Mouse (Mus musculus): ENCODE data around the gene Catip. TPM values are rescaled to one million over a fixed set of nuclear protein-coding genes. Genes with fewer than 3 reads are reported as not detected.

Catip gene
- total RNA-seq, 1 experiment from 2014 or later: 0.15 TPM

- no peak for DNase-seq
These were observed 18.7 kb upstream of the Catip start for GRCm38 (mm10) chr1:74343161-74343560.

- DNase-seq: no peak
These were observed 17.6 kb upstream of the Catip start for GRCm38 (mm10) chr1:74344163-74344916.

- no peak for DNase-seq
These were observed 10.6 kb upstream of the Catip start for GRCm38 (mm10) chr1:74351185-74351769.

GRCm38 (mm10) chr1:74352532-74353096, 9.3 kb upstream of the Catip start:
- peak; percentile 60 for DNase-seq

GRCm38 (mm10) chr1:74353453-74354229, 8.3 kb upstream of the Catip start:
- no peak for DNase-seq

DNA sequence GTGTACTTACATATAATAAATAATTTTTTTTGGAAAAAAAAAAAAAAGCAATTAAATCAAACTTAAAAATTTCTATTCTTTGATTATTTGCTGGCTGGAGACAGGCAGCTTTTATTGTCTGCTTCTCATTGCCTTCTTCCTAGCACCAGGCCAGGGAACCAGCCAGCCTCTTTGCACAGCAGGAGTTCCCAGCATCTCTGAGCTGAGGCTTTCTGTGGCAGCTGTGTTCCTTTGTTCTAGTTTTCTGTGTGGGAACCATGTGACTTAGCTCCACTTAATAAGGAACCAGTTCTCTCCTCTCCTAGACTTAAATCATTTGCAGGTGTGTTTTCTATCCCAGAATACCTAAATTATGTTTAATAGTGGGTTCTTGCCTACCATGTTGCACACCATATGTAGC, 4.4 kb upstream of the Catip start:
- no peak for DNase-seq

GRCm38 (mm10) chr1:74359952-74360517, 1.9 kb upstream of the Catip start:
- no peak for DNase-seq

DNA sequence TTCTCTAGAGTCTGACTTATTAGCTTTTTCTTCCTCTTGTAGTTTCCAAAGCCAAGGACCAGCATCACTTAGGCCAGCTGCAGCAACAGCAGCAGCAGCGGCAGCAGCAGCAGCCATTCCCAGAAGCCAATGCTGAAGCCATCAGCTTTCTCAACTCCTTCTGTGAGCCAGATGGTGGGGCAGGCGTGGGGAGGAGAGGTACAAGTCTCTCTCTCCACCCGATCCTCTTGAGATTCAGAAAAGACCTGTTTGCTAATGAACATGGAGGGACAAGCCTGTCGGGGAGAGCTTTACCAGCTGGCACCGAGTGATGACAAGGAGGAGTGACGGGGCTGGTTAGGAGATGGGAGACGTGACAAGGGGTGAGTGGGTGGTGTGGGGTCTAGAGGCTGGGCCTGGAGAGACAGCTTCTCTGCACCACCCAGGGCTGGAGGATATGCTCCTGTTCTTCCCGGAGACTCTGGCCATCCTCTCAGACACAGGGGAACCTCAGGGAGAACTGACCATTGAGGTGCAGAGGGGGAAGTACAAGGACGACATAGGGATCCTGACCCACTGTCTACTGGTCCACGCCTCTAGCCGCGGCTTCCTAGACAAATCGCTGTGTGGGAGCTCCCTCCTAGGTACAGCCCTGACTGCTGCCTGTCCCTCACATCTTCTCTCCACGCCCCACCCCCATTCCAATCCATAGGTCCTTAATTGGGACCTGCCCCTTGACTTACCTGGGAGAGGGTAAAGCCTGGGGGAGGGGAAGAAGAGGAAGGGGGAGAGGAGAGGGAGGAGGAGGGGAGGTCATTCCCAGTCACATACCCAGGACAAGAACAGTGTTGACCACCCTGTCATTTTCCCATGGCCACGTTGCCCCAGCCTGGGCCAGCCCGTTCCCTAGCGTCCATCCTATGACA, 669 bp downstream of the Catip start:
- DNase-seq: no peak

- DNase-seq: no peak
These were observed 1.5 kb downstream of the Catip start for GRCm38 (mm10) chr1:74363437-74363836.

- no peak for DNase-seq
These were observed 2.4 kb downstream of the Catip start for GRCm38 (mm10) chr1:74364270-74364669.

- peak; percentile 73 for DNase-seq
These were observed 6.2 kb downstream of the Catip start for GRCm38 (mm10) chr1:74367886-74368645.

- DNase-seq: no peak
These were observed 8.1 kb downstream of the Catip start for GRCm38 (mm10) chr1:74370040-74370439.

- DNase-seq: no peak
These were observed 11.5 kb downstream of the Catip start for GRCm38 (mm10) chr1:74373372-74373771.

- DNase-seq: no peak
These were observed 13.1 kb downstream of the Catip start, which contains the start of gene Slc11a1 for GRCm38 (mm10) chr1:74374980-74375379. Slc11a1 (plus strand) TSS chr1:74375195.

DNA sequence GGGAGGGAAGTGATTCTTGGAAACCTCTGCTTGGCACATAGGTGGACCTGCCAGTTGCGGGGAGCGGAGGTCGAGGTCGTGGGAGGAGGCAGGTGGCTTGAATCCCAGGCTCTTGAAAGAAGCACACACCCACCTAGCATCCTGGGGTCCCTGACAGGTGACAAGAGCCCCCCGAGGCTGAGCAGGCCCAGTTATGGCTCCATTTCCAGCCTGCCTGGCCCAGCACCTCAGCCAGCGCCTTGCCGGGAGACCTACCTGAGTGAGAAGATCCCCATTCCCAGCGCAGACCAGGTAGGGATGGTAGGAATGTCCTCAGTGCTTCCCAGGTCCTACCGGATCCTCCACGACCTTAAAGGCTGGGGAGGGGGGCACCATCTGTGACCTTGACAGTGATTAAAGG, 13.7 kb downstream of the Catip start:
- no peak for DNase-seq

- DNase-seq: peak; percentile 86
These were observed 14.5 kb downstream of the Catip start for GRCm38 (mm10) chr1:74376396-74376795.

DNA sequence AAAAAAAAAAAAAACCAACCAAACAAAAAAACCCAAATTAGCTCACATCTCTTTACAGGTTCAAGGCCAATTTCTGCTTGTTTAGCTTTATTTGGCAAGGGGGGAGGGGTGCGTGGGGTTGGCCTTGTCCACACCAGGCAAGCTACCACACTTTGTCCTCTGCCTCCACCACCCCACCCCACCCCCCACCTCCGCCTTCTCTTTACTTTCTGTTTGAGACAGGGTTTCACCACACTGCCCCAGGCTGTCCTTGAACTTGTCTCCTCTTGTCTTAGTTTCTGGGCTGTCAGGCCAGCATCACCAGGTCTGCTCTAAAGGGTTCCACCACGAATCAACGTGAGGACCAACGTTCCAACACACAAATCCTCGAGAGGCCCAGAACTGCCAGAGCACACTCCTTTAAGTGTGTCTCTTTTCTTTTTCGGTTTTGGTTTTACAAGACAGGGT, 17.2 kb downstream of the Catip start:
- DNase-seq: no peak

DNA sequence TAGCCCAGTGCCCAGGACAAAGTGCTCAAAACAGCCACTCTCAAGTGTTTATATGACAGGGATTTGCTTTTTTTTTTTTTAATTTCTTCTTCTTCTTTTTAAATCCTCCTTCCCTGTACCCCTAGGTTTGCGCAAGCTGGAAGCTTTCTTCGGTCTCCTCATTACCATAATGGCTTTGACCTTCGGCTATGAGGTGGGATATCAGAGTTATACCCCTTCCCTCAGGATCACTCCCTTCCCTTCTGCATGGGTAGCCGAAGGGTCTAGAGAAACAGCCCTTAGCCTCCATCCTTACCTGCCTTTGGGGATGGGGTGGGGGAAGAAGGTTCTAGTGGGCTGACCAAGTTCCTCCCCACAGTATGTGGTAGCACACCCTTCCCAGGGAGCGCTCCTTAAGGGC, 18.6 kb downstream of the Catip start:
- no peak for DNase-seq

- no peak for DNase-seq
These were observed 19.7 kb downstream of the Catip start for GRCm38 (mm10) chr1:74381588-74382021.

DNA sequence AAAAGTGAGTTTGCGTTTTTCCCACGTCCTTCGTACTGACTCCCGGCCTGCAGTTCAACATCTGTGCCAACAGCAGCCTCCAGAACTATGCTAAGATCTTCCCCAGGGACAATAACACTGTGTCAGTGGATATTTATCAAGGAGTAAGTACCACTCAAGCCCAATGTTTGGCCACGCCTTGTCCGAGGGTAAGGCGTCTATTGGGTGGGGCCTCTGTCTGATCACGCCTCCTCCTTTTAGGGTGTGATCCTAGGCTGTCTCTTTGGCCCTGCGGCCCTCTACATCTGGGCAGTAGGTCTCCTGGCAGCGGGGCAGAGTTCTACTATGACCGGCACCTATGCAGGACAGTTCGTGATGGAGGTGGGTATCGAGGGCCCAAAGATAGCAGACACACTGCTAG, 21.5 kb downstream of the Catip start:
- no peak for DNase-seq
